Mouse (Mus musculus) cortical plate, adult 2 months (tissue): Measurements from ENCODE around the gene Klhl5.

Experiments used
- CTCF ChIP-seq: fragments of 200-500 bp; IDR thresholded peaks from 2 replicates; pipeline ENCODE4 v1.5.1; 2011; ENCODE audit warnings: mild to moderate bottlenecking, control low read depth, low read length; ENCODE audit not compliant: insufficient read depth; ENCODE audit errors: extremely low read depth
- POLR2A ChIP-seq: fragments of 200-500 bp; IDR thresholded peaks from 2 replicates; pipeline ENCODE4 v1.6.1; 2011; ENCODE audit warnings: mild to moderate bottlenecking, low read length, control low read depth; ENCODE audit not compliant: insufficient read depth; ENCODE audit errors: extremely low read depth

DNA sequence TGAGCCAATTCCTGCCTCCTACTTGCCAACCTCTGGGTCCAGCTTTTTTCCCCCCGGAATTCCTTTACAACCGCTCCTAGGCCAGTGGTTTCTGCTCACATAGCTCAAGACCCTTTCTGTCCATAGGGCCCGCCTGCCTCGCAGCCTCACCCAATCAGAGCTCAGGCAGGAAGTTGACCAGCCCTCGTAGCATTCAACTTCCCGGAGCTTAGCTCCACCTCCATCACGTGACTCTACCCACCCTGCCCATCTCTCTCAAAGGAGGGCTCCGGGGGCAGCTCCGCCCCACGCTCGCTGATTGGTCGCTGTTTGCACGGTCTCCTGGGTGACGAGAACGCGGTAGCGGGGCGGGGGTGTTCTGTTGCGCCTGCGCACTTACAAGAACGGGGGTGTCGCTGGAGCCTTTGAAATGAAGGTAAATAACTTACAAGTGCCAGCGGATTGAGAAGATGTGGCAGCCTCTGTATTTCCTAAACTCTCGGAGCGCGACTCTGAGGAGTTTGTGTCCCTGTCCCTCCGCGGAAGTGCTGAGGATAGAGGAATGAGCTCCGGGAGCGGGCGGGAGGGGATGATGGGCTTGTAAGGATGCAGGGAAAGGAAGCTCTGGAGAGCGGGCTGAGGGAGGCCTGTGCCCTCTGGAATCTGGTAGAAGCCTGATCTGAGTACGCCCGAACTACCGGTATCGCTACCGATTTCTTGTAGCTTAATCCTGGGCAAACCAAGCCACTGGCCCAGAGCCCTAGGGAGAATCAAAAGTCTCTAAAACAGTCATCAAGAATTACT is 92.2 kb downstream of the Klhl5 start, which contains the start of gene Wdr19:
- TF ChIP-seq POLR2A (peak; percentile 96), CTCF (no peak)
